27 mouse cellular contexts compared by ENCODE assay signal in the genomic region with DNA sequence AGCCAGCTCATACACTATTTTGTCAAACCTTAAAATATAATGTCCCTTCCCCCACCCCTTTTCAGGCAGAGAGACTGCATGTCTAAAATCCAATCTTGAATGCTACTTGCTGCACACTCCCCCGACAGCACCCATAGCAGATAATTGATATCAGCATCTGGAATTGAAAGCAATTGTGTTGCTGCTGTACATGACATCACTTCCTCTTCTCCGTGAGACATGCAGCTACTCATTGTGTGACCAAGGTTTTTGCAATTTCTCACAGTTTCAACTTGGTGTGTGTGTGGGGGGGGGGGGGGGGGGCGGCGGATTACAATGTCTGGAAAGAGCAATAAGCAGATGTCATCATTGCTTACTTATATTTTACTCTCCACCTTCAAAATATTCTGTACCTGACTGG.
DNase-seq lines count a peak whose midpoint lies in the region; ATAC-seq and TF ChIP-seq lines count a peak whose summit lies in the region.
"Had no signal": no experiment of that assay in that cellular context is flagged by ENCODE, and none has a peak within 500 bp of the region (broad histone marks: within the 10 kb centered on the region; RNA-seq: fewer than 3 reads in every experiment).

No protein-coding gene starts in this region.

- no peak for TF ChIP-seq CTCF in midbrain, postnatal 0 days (IDR thresholded peaks at IDR 0.05)

- H3K9ac ChIP-seq in midbrain, postnatal 0 days (replicated peaks; ENCODE audit: low read length, poor library complexity, severe bottlenecking): no peak overlapping the region
- H3K9ac ChIP-seq in midbrain, embryonic 15.5 days: no peak overlapping the region
- H3K9ac ChIP-seq: forebrain, embryonic 13.5 days; hindbrain, embryonic 13.5 days had no signal

- H3K4me3 ChIP-seq in midbrain, postnatal 0 days (ENCODE audit: low read depth, low read length): no peak overlapping the region
- H3K4me3 ChIP-seq in midbrain, embryonic 15.5 days: no peak overlapping the region
- no peak overlapping the region for H3K4me3 ChIP-seq in limb, embryonic 10.5 days
- H3K4me3 ChIP-seq: forebrain, embryonic 10.5 days; forebrain, embryonic 13.5 days; hindbrain, embryonic 10.5 days; hindbrain, embryonic 13.5 days had no signal

- WGBS in midbrain, postnatal 0 days: 82% methylated on average over 4 of the region's 4 CpGs
- WGBS in midbrain, embryonic 15.5 days: 88% methylated on average over 4 of the region's 4 CpGs
- WGBS in limb, embryonic 10.5 days: 83% methylated on average over 4 of the region's 4 CpGs

- H3K36me3 ChIP-seq in midbrain, postnatal 0 days (ENCODE audit: insufficient read depth, low read length): no peaks in the 10 kb centered on the region
- no peaks in the 10 kb centered on the region for H3K36me3 ChIP-seq in midbrain, embryonic 15.5 days (replicated peaks)
- no peaks in the 10 kb centered on the region; the same call in 1 of the 2 replicates for H3K36me3 ChIP-seq in splenic B cell, adult 2 months (ENCODE audit: control insufficient read depth, insufficient read depth, low read length, poor library complexity, severe bottlenecking)
- H3K36me3 ChIP-seq in limb, embryonic 10.5 days: no peaks in the 10 kb centered on the region
- H3K36me3 ChIP-seq: forebrain, embryonic 10.5 days; hindbrain, embryonic 10.5 days; hindbrain, embryonic 13.5 days had no signal

- no peaks in the 10 kb centered on the region for H3K4me1 ChIP-seq in midbrain, postnatal 0 days (ENCODE audit: insufficient read depth, low read length)
- no peaks in the 10 kb centered on the region for H3K4me1 ChIP-seq in midbrain, embryonic 15.5 days
- H3K4me1 ChIP-seq in limb, embryonic 10.5 days: no peaks in the 10 kb centered on the region
- H3K4me1 ChIP-seq: forebrain, embryonic 10.5 days; forebrain, embryonic 13.5 days; hindbrain, embryonic 10.5 days; hindbrain, embryonic 13.5 days had no signal

- H3K27me3 ChIP-seq in midbrain, postnatal 0 days (ENCODE audit: insufficient read depth, low read length): no peaks in the 10 kb centered on the region
- no peaks in the 10 kb centered on the region for H3K27me3 ChIP-seq in midbrain, embryonic 15.5 days (replicated peaks)
- no peaks in the 10 kb centered on the region for H3K27me3 ChIP-seq in splenic B cell, adult 2 months (ENCODE audit: control insufficient read depth, insufficient read depth, low read length, poor library complexity, severe bottlenecking)
- no peaks in the 10 kb centered on the region for H3K27me3 ChIP-seq in limb, embryonic 10.5 days (ENCODE audit: low read depth, poor library complexity, severe bottlenecking)
- H3K27me3 ChIP-seq: forebrain, embryonic 13.5 days; hindbrain, embryonic 13.5 days had no signal

- ATAC-seq in midbrain, postnatal 0 days (ENCODE audit: low FRiP score): 0 out of 2 replicates have a peak, but pooled peaks have one; percentile 34
- no peak for ATAC-seq in midbrain, embryonic 15.5 days (replicated peaks)
- ATAC-seq in granulocyte monocyte progenitor cell, adult 5-6 weeks (replicated peaks; ENCODE audit: poor library complexity, severe bottlenecking): peak; percentile 93
- peak; percentile 85 for ATAC-seq in megakaryocyte progenitor cell, adult 5-6 weeks (replicated peaks; ENCODE audit: poor library complexity)
- ATAC-seq: activated CD4-positive, CD25-positive, alpha-beta regulatory T cell, adult 4 months; forebrain, embryonic 13.5 days; forebrain, embryonic 16.5 days; hindbrain, embryonic 16.5 days had no signal

- no peak overlapping the region for H3K27ac ChIP-seq in midbrain, postnatal 0 days (ENCODE audit: low read depth, low read length)
- no peak overlapping the region for H3K27ac ChIP-seq in midbrain, embryonic 15.5 days
- no peak overlapping the region for H3K27ac ChIP-seq in limb, embryonic 10.5 days
- H3K27ac ChIP-seq: forebrain, embryonic 10.5 days; forebrain, embryonic 13.5 days; hindbrain, embryonic 10.5 days; hindbrain, embryonic 13.5 days had no signal

- intact Hi-C loops in left cerebral cortex, postnatal 4 days (cut with DNase I): no loop called here

- H3K4me2 ChIP-seq in midbrain, postnatal 0 days (ENCODE audit: low read depth, low read length, poor library complexity, severe bottlenecking): no peak overlapping the region
- H3K4me2 ChIP-seq in midbrain, embryonic 15.5 days: no peak overlapping the region
- H3K4me2 ChIP-seq: forebrain, embryonic 13.5 days; heart, embryonic 11.5 days; hindbrain, embryonic 13.5 days had no signal

- no peaks in the 10 kb centered on the region for H3K9me3 ChIP-seq in midbrain, postnatal 0 days (ENCODE audit: low read length)
- no peaks in the 10 kb centered on the region for H3K9me3 ChIP-seq in midbrain, embryonic 15.5 days
- H3K9me3 ChIP-seq in limb, embryonic 10.5 days (replicated peaks): no peaks in the 10 kb centered on the region
- H3K9me3 ChIP-seq: forebrain, embryonic 10.5 days; forebrain, embryonic 13.5 days; hindbrain, embryonic 10.5 days; hindbrain, embryonic 13.5 days had no signal

- DNase-seq in midbrain, postnatal 0 days (ENCODE audit: low spot score): no peak
- DNase-seq in splenic B cell, adult 2 months (ENCODE audit: low read depth, low spot score): peak; percentile 13
- no peak for DNase-seq in kidney, postnatal 25 days
- no peak for DNase-seq in limb, embryonic 10.5 days (ENCODE audit: low spot score)
- DNase-seq in left cerebral cortex, postnatal 4 days: no peak
- DNase-seq: adrenal gland, adult 8-10 months; adrenal gland, postnatal 25 days; B cell, adult 2 months; cerebellum, adult 11-12 months; cerebellum, adult 8-10 months; cerebellum, postnatal 10 days; cerebellum, postnatal 36 days; gastrocnemius, postnatal 10 days; gastrocnemius, postnatal 36 days; heart, adult 11 months; heart, postnatal 36 days had no signal
